Mouse (Mus musculus): ENCODE results near the gene Riok1. TPM values are rescaled to one million over a fixed set of nuclear protein-coding genes. Genes with fewer than 3 reads are reported as not detected.

The Riok1 gene
- polyA plus RNA-seq (2012; rRNA removed) (33.7 and 54.4 TPM in 2 replicates), polyA plus RNA-seq (2014; fragmentation: Nextera tagmentation; extraction: Ambion mirVana) (45.4 and 52.4 TPM in 2 replicates)

- WGBS: 11% methylated on average over 36 of the region's 37 CpGs
- H3K36me3 ChIP-seq (ENCODE audit: control insufficient read depth, insufficient read depth, low read length): peaks cover 17% of the 10 kb centered on the region
- peaks cover 13% of the 10 kb centered on the region for H3K4me1 ChIP-seq (ENCODE audit: control insufficient read depth, insufficient read depth, low read length)
- peak within 1 kb of the TSS; percentile 49 for H3K27ac ChIP-seq (replicated peaks; ENCODE audit: low read depth, low read length)
- ATAC-seq (ENCODE audit: low FRiP score, low read depth) (peak; percentile 51; the same call in 1 of the 2 replicates), DNase-seq (ENCODE audit: low spot score) (no peak)
- no peaks in the 10 kb centered on the region for H3K9me3 ChIP-seq (ENCODE audit: control insufficient read depth, low read length)
- H3K4me2 ChIP-seq (replicated peaks; ENCODE audit: low read depth, low read length, severe bottlenecking): peak within 1 kb of the TSS; percentile 94
- H3K4me3 ChIP-seq (replicated peaks; ENCODE audit: low read length): peak within 1 kb of the TSS; percentile 75
- no peak for TF ChIP-seq POLR2A (IDR thresholded peaks at IDR 0.05; ENCODE audit: borderline replicate concordance, extremely low read depth, insufficient read depth, insufficient read length)
- peak within 1 kb of the TSS; percentile 86 for H3K9ac ChIP-seq (ENCODE audit: low read depth, low read length, severe bottlenecking)
- H3K27me3 ChIP-seq (ENCODE audit: control insufficient read depth, insufficient read depth, low read length): no peaks in the 10 kb centered on the region
Observed at GRCm38 (mm10) chr13:38036343-38037043, at the start of gene Riok1. Gene Riok1 (plus strand): TSS chr13:38036995.

GRCm38 (mm10) chr13:37989701-37990100 is 47.1 kb upstream of the Riok1 start:
- Histone ChIP-seq H3K4me1 (ENCODE audit: control insufficient read depth, insufficient read depth, low read length) (peaks cover 7% of the 10 kb centered on the region), H3K9ac (ENCODE audit: low read depth, low read length, severe bottlenecking) (no peak overlapping the region), H3K4me3 (replicated peaks; ENCODE audit: low read length) (no peak overlapping the region), H3K27ac (replicated peaks; ENCODE audit: low read depth, low read length) (no peak overlapping the region), H3K4me2 (replicated peaks; ENCODE audit: low read depth, low read length, severe bottlenecking) (no peak overlapping the region), H3K36me3 (ENCODE audit: control insufficient read depth, insufficient read depth, low read length) (peaks cover 68% of the 10 kb centered on the region), H3K9me3 (ENCODE audit: control insufficient read depth, low read length) (no peaks in the 10 kb centered on the region), H3K27me3 (ENCODE audit: control insufficient read depth, insufficient read depth, low read length) (no peaks in the 10 kb centered on the region)
- WGBS: 86% methylated on average over 8 of the region's 8 CpGs
- DNase-seq (ENCODE audit: low spot score): no peak
- ATAC-seq (ENCODE audit: low FRiP score, low read depth): no peak
- TF ChIP-seq POLR2A (IDR thresholded peaks at IDR 0.05; ENCODE audit: borderline replicate concordance, extremely low read depth, insufficient read depth, insufficient read length): no peak

GRCm38 (mm10) chr13:37992638-37993371 is 44.0 kb upstream of the Riok1 start:
- no peaks in the 10 kb centered on the region for H3K9me3 ChIP-seq (ENCODE audit: control insufficient read depth, low read length)
- ATAC-seq (ENCODE audit: low FRiP score, low read depth) (no peak), DNase-seq (ENCODE audit: low spot score) (peak; percentile 17)
- H3K27me3 ChIP-seq (ENCODE audit: control insufficient read depth, insufficient read depth, low read length): no peaks in the 10 kb centered on the region
- TF ChIP-seq POLR2A (IDR thresholded peaks at IDR 0.05; ENCODE audit: borderline replicate concordance, extremely low read depth, insufficient read depth, insufficient read length): no peak
- peak overlapping the region; percentile 97 for H3K9ac ChIP-seq (ENCODE audit: low read depth, low read length, severe bottlenecking)
- peak overlapping the region; percentile 94 for H3K27ac ChIP-seq (replicated peaks; ENCODE audit: low read depth, low read length)
- H3K36me3 ChIP-seq (ENCODE audit: control insufficient read depth, insufficient read depth, low read length): peaks cover 39% of the 10 kb centered on the region
- H3K4me2 ChIP-seq (replicated peaks; ENCODE audit: low read depth, low read length, severe bottlenecking): peak overlapping the region; percentile 83
- H3K4me1 ChIP-seq (ENCODE audit: control insufficient read depth, insufficient read depth, low read length): peaks cover 8% of the 10 kb centered on the region
- H3K4me3 ChIP-seq (replicated peaks; ENCODE audit: low read length): peak overlapping the region; percentile 95
- WGBS: 5% methylated on average over 10 of the region's 10 CpGs

- H3K27ac ChIP-seq (replicated peaks; ENCODE audit: low read depth, low read length): peak overlapping the region; percentile 94
- peaks cover 8% of the 10 kb centered on the region for H3K4me1 ChIP-seq (ENCODE audit: control insufficient read depth, insufficient read depth, low read length)
- H3K4me2 ChIP-seq (replicated peaks; ENCODE audit: low read depth, low read length, severe bottlenecking): peak overlapping the region; percentile 83
- no peak for TF ChIP-seq POLR2A (IDR thresholded peaks at IDR 0.05; ENCODE audit: borderline replicate concordance, extremely low read depth, insufficient read depth, insufficient read length)
- DNase-seq (ENCODE audit: low spot score) (no peak), ATAC-seq (ENCODE audit: low FRiP score, low read depth) (no peak; the same call in 1 of the 2 replicates)
- under 1% methylated on average over 17 of the region's 17 CpGs for WGBS
- H3K9ac ChIP-seq (ENCODE audit: low read depth, low read length, severe bottlenecking): peak overlapping the region; percentile 97
- H3K36me3 ChIP-seq (ENCODE audit: control insufficient read depth, insufficient read depth, low read length): peaks cover 34% of the 10 kb centered on the region
- H3K4me3 ChIP-seq (replicated peaks; ENCODE audit: low read length): peak overlapping the region; percentile 95
- H3K9me3 ChIP-seq (ENCODE audit: control insufficient read depth, low read length): no peaks in the 10 kb centered on the region
- H3K27me3 ChIP-seq (ENCODE audit: control insufficient read depth, insufficient read depth, low read length): no peaks in the 10 kb centered on the region
Observed at GRCm38 (mm10) chr13:37993376-37993703, 43.5 kb upstream of the Riok1 start.

GRCm38 (mm10) chr13:37993704-37994404 is 42.9 kb upstream of the Riok1 start, which contains the start of gene Ssr1:
Gene Ssr1 (minus strand): TSS chr13:37994217.
- Histone ChIP-seq H3K36me3 (ENCODE audit: control insufficient read depth, insufficient read depth, low read length) (peaks cover 29% of the 10 kb centered on the region), H3K27ac (replicated peaks; ENCODE audit: low read depth, low read length) (peak within 1 kb of the TSS; percentile 94), H3K27me3 (ENCODE audit: control insufficient read depth, insufficient read depth, low read length) (no peaks in the 10 kb centered on the region), H3K4me3 (replicated peaks; ENCODE audit: low read length) (peak within 1 kb of the TSS; percentile 95), H3K9me3 (ENCODE audit: control insufficient read depth, low read length) (no peaks in the 10 kb centered on the region), H3K4me1 (ENCODE audit: control insufficient read depth, insufficient read depth, low read length) (peaks cover 8% of the 10 kb centered on the region), H3K9ac (ENCODE audit: low read depth, low read length, severe bottlenecking) (peak within 1 kb of the TSS; percentile 97), H3K4me2 (replicated peaks; ENCODE audit: low read depth, low read length, severe bottlenecking) (peak within 1 kb of the TSS; percentile 83)
- 0 out of 2 replicates have a peak, but pooled peaks have one; percentile 77 for TF ChIP-seq POLR2A (IDR thresholded peaks at IDR 0.05; ENCODE audit: borderline replicate concordance, extremely low read depth, insufficient read depth, insufficient read length)
- DNase-seq (ENCODE audit: low spot score): peak; percentile 95
- 3% methylated on average over 65 of the region's 89 CpGs for WGBS
- ATAC-seq (ENCODE audit: low FRiP score, low read depth): peak; percentile 96

Data from limb, embryonic 14.5 days (tissue).